Mouse (Mus musculus) kidney, adult 2 months (tissue): Measurements from ENCODE around the gene Gm42674.
A peak's percentile ranks its signal among the peaks of the same experiment; 100 is the strongest.

ENCODE experiments used
- CTCF ChIP-seq: fragments of 200-500 bp; conservative IDR thresholded peaks from 2 replicates; pipeline ENCODE4 v1.5.1; 2011; ENCODE audit warnings: low read depth, mild to moderate bottlenecking, control low read depth, low read length, moderate library complexity, mixed read lengths; ENCODE audit not compliant: insufficient read depth, insufficient read length
- POLR2A ChIP-seq: fragments of 200-500 bp; IDR thresholded peaks from one replicate; pipeline ENCODE4 v1.6.1; 2011; ENCODE audit warnings: low read depth, low read length, control low read depth

DNA sequence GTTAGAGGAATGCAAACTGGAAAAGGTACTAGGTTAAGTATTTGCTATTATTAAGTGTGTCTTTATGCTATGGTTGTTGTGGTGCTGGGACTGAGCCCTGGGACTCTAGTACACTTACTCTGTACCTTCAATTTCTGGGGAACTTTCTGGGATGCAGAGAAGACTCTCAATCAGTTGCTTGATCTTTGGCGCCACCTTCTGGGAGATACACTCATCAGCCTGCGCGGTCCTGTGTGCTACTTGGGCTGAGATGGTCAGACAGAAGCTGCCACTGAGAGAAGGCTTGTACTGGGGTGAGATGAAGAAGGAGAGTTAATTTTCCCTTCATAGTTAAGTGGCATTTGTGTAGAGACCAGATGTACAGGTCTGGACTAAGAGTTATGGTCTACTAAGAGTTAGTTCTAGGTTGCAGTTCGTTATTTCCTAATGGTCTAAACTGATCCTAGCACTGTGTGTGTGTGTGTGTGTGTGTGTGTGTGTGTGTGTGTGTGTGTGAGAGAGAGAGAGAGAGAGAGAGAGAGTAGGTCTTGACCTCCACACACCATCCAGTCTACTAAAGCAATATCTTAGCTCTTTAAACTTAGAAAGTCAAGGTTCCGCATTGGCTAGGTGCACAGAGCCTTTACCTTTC lies 51.3 kb downstream of the Gm42674 start:
- TF ChIP-seq CTCF = peak; percentile 79
- TF ChIP-seq POLR2A = no peak
